Mouse (Mus musculus): ENCODE data around the gene Gm21961. TPM values are rescaled to one million over a fixed set of nuclear protein-coding genes. Genes with fewer than 3 reads are reported as not detected.
"Not testable (repeated sequence)": the region's sequence is repeated elsewhere in the genome, so short reads cannot be mapped to it uniquely, and the experiment has no call there.

Gm21961 gene
- total RNA-seq (2014; rRNA removed) (not detected in 2 replicates), polyA plus RNA-seq (2012; rRNA removed) (not detected in 2 replicates)

DNA sequence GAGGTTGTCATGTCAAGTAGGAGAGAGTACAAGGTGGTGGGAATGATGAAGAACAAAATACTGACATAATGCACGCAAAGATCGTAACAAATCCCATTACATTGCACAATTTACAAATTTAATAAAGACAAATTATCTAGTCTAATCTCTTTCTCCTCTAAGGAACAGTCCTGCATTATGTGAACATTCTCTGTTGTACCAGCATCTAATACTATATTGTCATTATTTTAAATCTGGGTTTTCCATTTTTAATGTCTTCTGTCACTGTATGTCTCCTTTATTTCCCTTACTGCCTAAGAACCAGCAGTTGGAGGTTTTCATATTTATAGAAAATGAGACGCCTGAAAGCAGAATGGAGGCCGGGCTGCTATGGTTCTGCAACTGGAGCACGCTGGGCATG lies at the start of gene Gm21961:
Gm21961 (minus strand) TSS at position 101 of the 400 bp plus-strand sequence.
- Histone ChIP-seq H3K4me1 (ENCODE audit: control insufficient read depth, insufficient read depth, low read length) (no peaks in the 10 kb centered on the region), H3K79me2 (ENCODE audit: control insufficient read depth, insufficient read depth, low read length) (no peaks in the 10 kb centered on the region), H3K27ac (replicated peaks; ENCODE audit: insufficient read depth, low read depth, low read length) (no peak within 1 kb of the TSS), H3K4me3 (ENCODE audit: insufficient read depth, low read depth, low read length) (no peak within 1 kb of the TSS), H3K9ac (ENCODE audit: low read depth, low read length) (no peak within 1 kb of the TSS), H3K27me3 (ENCODE audit: control insufficient read depth, insufficient read depth, low read length) (no peaks in the 10 kb centered on the region), H3K36me3 (ENCODE audit: control insufficient read depth, insufficient read depth, low read length) (no peaks in the 10 kb centered on the region)
- 92% methylated on average over 5 of the region's 5 CpGs for WGBS
- TF ChIP-seq POLR2A (IDR thresholded peaks at IDR 0.05; ENCODE audit: extremely low read depth, insufficient read depth, low read length) (no peak), CTCF (IDR thresholded peaks at IDR 0.05; ENCODE audit: low read depth, low read length) (no peak)
- no peak for DNase-seq (ENCODE audit: extremely low read depth, low read depth, low spot score)

DNA sequence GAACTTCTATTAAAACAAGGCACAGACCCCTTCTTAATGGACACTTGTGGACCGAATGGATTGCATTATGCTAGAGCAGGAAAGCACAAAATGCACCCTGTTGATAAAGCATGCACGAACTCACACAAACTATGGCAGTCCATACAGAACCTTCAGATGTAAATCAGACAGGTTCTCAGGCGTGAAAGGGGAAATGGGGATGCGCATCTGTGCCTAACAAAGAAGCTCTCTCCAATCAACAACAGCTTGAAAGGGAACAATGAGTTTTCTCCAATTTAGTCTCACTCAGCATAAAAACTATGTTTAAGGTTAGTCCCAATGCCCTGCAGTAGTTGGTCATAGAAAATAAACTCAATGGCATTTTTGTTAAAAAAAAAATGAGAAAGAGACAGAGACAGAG lies 27.3 kb upstream of the Gm21961 start:
- DNase-seq (ENCODE audit: extremely low read depth, low read depth, low spot score) = no peak
- Histone ChIP-seq H3K4me1 (ENCODE audit: control insufficient read depth, insufficient read depth, low read length) (no peaks in the 10 kb centered on the region), H3K79me2 (ENCODE audit: control insufficient read depth, insufficient read depth, low read length) (no peaks in the 10 kb centered on the region), H3K27ac (replicated peaks; ENCODE audit: insufficient read depth, low read depth, low read length) (no peak overlapping the region), H3K27me3 (ENCODE audit: control insufficient read depth, insufficient read depth, low read length) (no peaks in the 10 kb centered on the region), H3K36me3 (ENCODE audit: control insufficient read depth, insufficient read depth, low read length) (no peaks in the 10 kb centered on the region), H3K4me3 (ENCODE audit: insufficient read depth, low read depth, low read length) (no peak overlapping the region), H3K9ac (ENCODE audit: low read depth, low read length) (no peak overlapping the region)
- TF ChIP-seq CTCF (IDR thresholded peaks at IDR 0.05; ENCODE audit: low read depth, low read length) (no peak), POLR2A (IDR thresholded peaks at IDR 0.05; ENCODE audit: extremely low read depth, insufficient read depth, low read length) (no peak)
- WGBS = 71% methylated on average over 4 of the region's 4 CpGs

DNA sequence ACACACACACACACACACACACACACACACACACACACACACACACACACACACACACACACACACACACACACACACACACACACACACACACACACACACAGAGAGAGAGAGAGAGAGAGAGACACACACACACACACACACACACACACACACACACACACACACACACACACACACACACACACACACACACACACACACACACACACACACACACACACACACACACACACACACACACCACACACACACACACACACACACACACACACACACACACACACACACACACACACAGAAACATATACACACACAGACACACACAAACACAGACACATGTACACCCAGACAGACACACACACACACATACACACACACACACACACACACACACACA lies 24.5 kb upstream of the Gm21961 start:
- not testable (repeated sequence) for H3K27ac ChIP-seq (replicated peaks; ENCODE audit: insufficient read depth, low read depth, low read length); DNase-seq (ENCODE audit: extremely low read depth, low read depth, low spot score); H3K36me3 ChIP-seq (ENCODE audit: control insufficient read depth, insufficient read depth, low read length)

DNA sequence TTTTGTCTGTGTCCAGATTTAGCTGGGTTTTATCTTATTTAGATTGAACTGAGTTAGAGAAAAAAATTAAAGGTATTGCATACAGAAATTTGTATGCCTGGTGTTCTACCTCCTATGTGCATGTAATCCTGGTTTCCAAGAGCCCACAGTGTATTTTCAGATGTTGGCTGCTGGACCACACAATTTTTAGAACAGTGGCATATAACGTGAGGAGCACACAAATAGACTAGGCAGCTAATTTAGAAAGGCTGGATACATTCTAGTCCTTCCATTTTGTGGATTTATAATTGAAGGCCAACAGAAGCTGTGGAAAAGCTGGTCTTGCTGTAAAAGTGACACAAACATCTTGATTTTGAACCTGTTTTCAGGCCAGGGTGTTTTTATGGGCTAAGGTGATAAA lies 3.3 kb upstream of the Gm21961 start:
- H3K27me3 ChIP-seq (ENCODE audit: control insufficient read depth, insufficient read depth, low read length) = no peaks in the 10 kb centered on the region
- 63% methylated on average over 1 of the region's 1 CpGs for WGBS
- no peaks in the 10 kb centered on the region for H3K79me2 ChIP-seq (ENCODE audit: control insufficient read depth, insufficient read depth, low read length)
- no peak overlapping the region for H3K9ac ChIP-seq (ENCODE audit: low read depth, low read length)
- H3K4me1 ChIP-seq (ENCODE audit: control insufficient read depth, insufficient read depth, low read length) = no peaks in the 10 kb centered on the region
- no peak overlapping the region for H3K4me3 ChIP-seq (ENCODE audit: insufficient read depth, low read depth, low read length)
- H3K27ac ChIP-seq (replicated peaks; ENCODE audit: insufficient read depth, low read depth, low read length) = no peak overlapping the region
- TF ChIP-seq POLR2A (IDR thresholded peaks at IDR 0.05; ENCODE audit: extremely low read depth, insufficient read depth, low read length) (no peak), CTCF (IDR thresholded peaks at IDR 0.05; ENCODE audit: low read depth, low read length) (no peak)
- H3K36me3 ChIP-seq (ENCODE audit: control insufficient read depth, insufficient read depth, low read length) = no peaks in the 10 kb centered on the region
- DNase-seq (ENCODE audit: extremely low read depth, low read depth, low spot score) = no peak

More for the DNA sequence above, 24.5 kb upstream of the Gm21961 start:
- not testable (repeated sequence) for H3K79me2 ChIP-seq (ENCODE audit: control insufficient read depth, insufficient read depth, low read length); H3K27me3 ChIP-seq (ENCODE audit: control insufficient read depth, insufficient read depth, low read length); H3K4me1 ChIP-seq (ENCODE audit: control insufficient read depth, insufficient read depth, low read length); H3K9ac ChIP-seq (ENCODE audit: low read depth, low read length); H3K4me3 ChIP-seq (ENCODE audit: insufficient read depth, low read depth, low read length)

DNA sequence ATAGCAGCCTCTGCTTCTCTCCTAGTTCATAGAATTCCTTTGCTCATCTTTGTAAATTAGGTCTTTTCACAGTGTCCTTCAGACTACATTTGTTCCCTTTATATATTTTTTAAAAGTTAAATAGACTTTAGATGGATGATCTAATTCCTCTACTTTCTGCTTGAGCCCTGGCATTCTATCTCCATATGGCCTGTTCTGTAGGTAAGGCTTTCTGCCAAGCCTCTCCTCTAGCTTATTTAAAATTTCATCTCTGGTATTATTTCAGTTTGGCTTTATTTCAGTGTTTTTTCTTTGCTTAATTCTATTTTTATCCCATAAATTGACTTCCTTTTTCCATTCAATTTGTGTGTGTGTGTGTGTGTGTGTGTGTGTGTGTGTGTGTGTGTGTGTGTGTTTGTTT lies 8.5 kb downstream of the Gm21961 start:
- Histone ChIP-seq H3K36me3 (ENCODE audit: control insufficient read depth, insufficient read depth, low read length) (no peaks in the 10 kb centered on the region), H3K27ac (replicated peaks; ENCODE audit: insufficient read depth, low read depth, low read length) (no peak overlapping the region), H3K9ac (ENCODE audit: low read depth, low read length) (no peak overlapping the region), H3K27me3 (ENCODE audit: control insufficient read depth, insufficient read depth, low read length) (no peaks in the 10 kb centered on the region), H3K4me3 (ENCODE audit: insufficient read depth, low read depth, low read length) (no peak overlapping the region), H3K79me2 (ENCODE audit: control insufficient read depth, insufficient read depth, low read length) (no peaks in the 10 kb centered on the region), H3K4me1 (ENCODE audit: control insufficient read depth, insufficient read depth, low read length) (no peaks in the 10 kb centered on the region)
- DNase-seq (ENCODE audit: extremely low read depth, low read depth, low spot score) = no peak
- TF ChIP-seq POLR2A (IDR thresholded peaks at IDR 0.05; ENCODE audit: extremely low read depth, insufficient read depth, low read length) (no peak), CTCF (IDR thresholded peaks at IDR 0.05; ENCODE audit: low read depth, low read length) (no peak)

DNA sequence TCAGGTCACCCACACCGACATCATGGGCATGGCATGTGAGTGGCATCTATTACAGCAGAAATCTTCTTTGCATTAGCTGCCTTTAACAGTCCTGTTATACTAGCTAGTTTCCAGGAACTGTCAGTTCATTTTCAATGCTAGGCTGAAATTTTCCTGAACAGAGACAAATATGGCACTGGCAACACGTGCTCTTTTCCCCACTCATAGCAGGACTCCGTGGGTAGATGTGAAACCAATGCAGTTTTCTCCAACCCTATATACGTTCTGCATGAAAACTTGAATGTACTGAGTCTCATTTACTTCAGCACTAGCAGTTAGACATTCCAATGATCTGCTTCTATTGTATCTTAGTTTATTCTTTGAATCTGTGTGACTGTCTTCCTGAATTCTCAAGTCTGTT lies 20.2 kb downstream of the Gm21961 start:
- no peak overlapping the region for H3K4me3 ChIP-seq (ENCODE audit: insufficient read depth, low read depth, low read length)
- H3K79me2 ChIP-seq (ENCODE audit: control insufficient read depth, insufficient read depth, low read length) = no peaks in the 10 kb centered on the region
- H3K27me3 ChIP-seq (ENCODE audit: control insufficient read depth, insufficient read depth, low read length) = no peaks in the 10 kb centered on the region
- WGBS = 75% methylated on average over 4 of the region's 4 CpGs
- H3K27ac ChIP-seq (replicated peaks; ENCODE audit: insufficient read depth, low read depth, low read length) = no peak overlapping the region
- DNase-seq (ENCODE audit: extremely low read depth, low read depth, low spot score) = no peak
- H3K9ac ChIP-seq (ENCODE audit: low read depth, low read length) = no peak overlapping the region
- H3K36me3 ChIP-seq (ENCODE audit: control insufficient read depth, insufficient read depth, low read length) = no peaks in the 10 kb centered on the region
- H3K4me1 ChIP-seq (ENCODE audit: control insufficient read depth, insufficient read depth, low read length) = no peaks in the 10 kb centered on the region
- TF ChIP-seq CTCF (IDR thresholded peaks at IDR 0.05; ENCODE audit: low read depth, low read length) (no peak), POLR2A (IDR thresholded peaks at IDR 0.05; ENCODE audit: extremely low read depth, insufficient read depth, low read length) (no peak)
